Mouse (Mus musculus): ENCODE measurements around the gene Nnmt. TPM values are rescaled to one million over a fixed set of nuclear protein-coding genes. Genes with fewer than 3 reads are reported as not detected.
A peak's percentile ranks its signal among the peaks of the same experiment; 100 is the strongest.

Gene Nnmt
- 12.8 and 18.0 TPM in 2 replicates for polyA plus RNA-seq (2014; fragmentation: Nextera tagmentation; extraction: Ambion mirVana)

- 18% methylated on average over 8 of the region's 8 CpGs for WGBS
- Histone ChIP-seq H3K9me3 (ENCODE audit: control insufficient read depth, low read length) (no peaks in the 10 kb centered on the region), H3K4me2 (ENCODE audit: low read depth, low read length) (no peak within 1 kb of the TSS), H3K4me1 (ENCODE audit: control insufficient read depth, insufficient read depth, low read length) (no peaks in the 10 kb centered on the region), H3K27me3 (replicated peaks; ENCODE audit: control insufficient read depth, insufficient read depth, low read length) (no peaks in the 10 kb centered on the region; the same call in 1 of the 2 replicates), H3K27ac (replicated peaks; ENCODE audit: low read depth, low read length) (0 out of 2 replicates have a peak within 1 kb of the TSS, but pooled peaks have one; percentile 3), H3K4me3 (ENCODE audit: low read depth, low read length) (no peak within 1 kb of the TSS), H3K36me3 (ENCODE audit: control insufficient read depth, insufficient read depth, low read length) (no peaks in the 10 kb centered on the region), H3K9ac (ENCODE audit: low read depth, low read length) (no peak within 1 kb of the TSS)
- ATAC-seq (ENCODE audit: low read depth): no peak; the same call in 1 of the 2 replicates
- peak; percentile 65 for DNase-seq (ENCODE audit: low spot score)
Measured at GRCm38 (mm10) chr9:48604939-48605598, at the start of gene Nnmt. Gene Nnmt (minus strand): TSS chr9:48605153.

GRCm38 (mm10) chr9:48654730-48655129 lies 49.8 kb upstream of the Nnmt start:
- Histone ChIP-seq H3K4me3 (ENCODE audit: low read depth, low read length) (no peak overlapping the region), H3K4me1 (ENCODE audit: control insufficient read depth, insufficient read depth, low read length) (no peaks in the 10 kb centered on the region), H3K9ac (ENCODE audit: low read depth, low read length) (no peak overlapping the region), H3K27me3 (replicated peaks; ENCODE audit: control insufficient read depth, insufficient read depth, low read length) (0 out of 2 replicates have a peak, but pooled peaks cover 3% of the 10 kb centered on the region), H3K27ac (replicated peaks; ENCODE audit: low read depth, low read length) (no peak overlapping the region), H3K4me2 (ENCODE audit: low read depth, low read length) (no peak overlapping the region), H3K36me3 (ENCODE audit: control insufficient read depth, insufficient read depth, low read length) (no peaks in the 10 kb centered on the region), H3K9me3 (ENCODE audit: control insufficient read depth, low read length) (0 out of 2 replicates have a peak, but pooled peaks cover 5% of the 10 kb centered on the region)
- 14% methylated on average over 8 of the region's 8 CpGs for WGBS
- ATAC-seq (ENCODE audit: low read depth) (no peak), DNase-seq (ENCODE audit: low spot score) (no peak)

- Histone ChIP-seq H3K27me3 (replicated peaks; ENCODE audit: control insufficient read depth, insufficient read depth, low read length) (peaks cover 4% of the 10 kb centered on the region; the same call in 1 of the 2 replicates), H3K9ac (ENCODE audit: low read depth, low read length) (no peak overlapping the region), H3K4me3 (ENCODE audit: low read depth, low read length) (no peak overlapping the region), H3K27ac (replicated peaks; ENCODE audit: low read depth, low read length) (no peak overlapping the region), H3K36me3 (ENCODE audit: control insufficient read depth, insufficient read depth, low read length) (no peaks in the 10 kb centered on the region), H3K4me1 (ENCODE audit: control insufficient read depth, insufficient read depth, low read length) (peaks cover 5% of the 10 kb centered on the region; the same call in 1 of the 2 replicates), H3K9me3 (ENCODE audit: control insufficient read depth, low read length) (no peaks in the 10 kb centered on the region), H3K4me2 (ENCODE audit: low read depth, low read length) (no peak overlapping the region)
- 43% methylated on average over 7 of the region's 7 CpGs for WGBS
- ATAC-seq (ENCODE audit: low read depth): no peak
- DNase-seq (ENCODE audit: low spot score): no peak
Measured at GRCm38 (mm10) chr9:48653399-48654070, 48.6 kb upstream of the Nnmt start.

- 46% methylated on average over 4 of the region's 4 CpGs for WGBS
- Histone ChIP-seq H3K27me3 (replicated peaks; ENCODE audit: control insufficient read depth, insufficient read depth, low read length) (peaks cover 14% of the 10 kb centered on the region; the same call in 1 of the 2 replicates), H3K9ac (ENCODE audit: low read depth, low read length) (no peak overlapping the region), H3K27ac (replicated peaks; ENCODE audit: low read depth, low read length) (no peak overlapping the region), H3K4me3 (ENCODE audit: low read depth, low read length) (no peak overlapping the region), H3K4me1 (ENCODE audit: control insufficient read depth, insufficient read depth, low read length) (peaks cover 5% of the 10 kb centered on the region; the same call in 1 of the 2 replicates), H3K9me3 (ENCODE audit: control insufficient read depth, low read length) (no peaks in the 10 kb centered on the region), H3K36me3 (ENCODE audit: control insufficient read depth, insufficient read depth, low read length) (no peaks in the 10 kb centered on the region), H3K4me2 (ENCODE audit: low read depth, low read length) (no peak overlapping the region)
- ATAC-seq (ENCODE audit: low read depth): no peak
- DNase-seq (ENCODE audit: low spot score): no peak
Measured at GRCm38 (mm10) chr9:48652026-48652425, 47.1 kb upstream of the Nnmt start.

GRCm38 (mm10) chr9:48650846-48651245 lies 45.9 kb upstream of the Nnmt start:
- Histone ChIP-seq H3K36me3 (ENCODE audit: control insufficient read depth, insufficient read depth, low read length) (no peaks in the 10 kb centered on the region), H3K4me3 (ENCODE audit: low read depth, low read length) (no peak overlapping the region), H3K9me3 (ENCODE audit: control insufficient read depth, low read length) (no peaks in the 10 kb centered on the region), H3K4me1 (ENCODE audit: control insufficient read depth, insufficient read depth, low read length) (peaks cover 5% of the 10 kb centered on the region; the same call in 1 of the 2 replicates), H3K4me2 (ENCODE audit: low read depth, low read length) (no peak overlapping the region), H3K27ac (replicated peaks; ENCODE audit: low read depth, low read length) (no peak overlapping the region), H3K9ac (ENCODE audit: low read depth, low read length) (no peak overlapping the region), H3K27me3 (replicated peaks; ENCODE audit: control insufficient read depth, insufficient read depth, low read length) (peaks cover 14% of the 10 kb centered on the region; the same call in 1 of the 2 replicates)
- no peak for DNase-seq (ENCODE audit: low spot score)
- no peak for ATAC-seq (ENCODE audit: low read depth)
- 79% methylated on average over 2 of the region's 2 CpGs for WGBS

- Histone ChIP-seq H3K27me3 (replicated peaks; ENCODE audit: control insufficient read depth, insufficient read depth, low read length) (peaks cover 14% of the 10 kb centered on the region; the same call in 1 of the 2 replicates), H3K4me2 (ENCODE audit: low read depth, low read length) (peak overlapping the region; percentile 54), H3K9ac (ENCODE audit: low read depth, low read length) (no peak overlapping the region), H3K27ac (replicated peaks; ENCODE audit: low read depth, low read length) (no peak overlapping the region), H3K9me3 (ENCODE audit: control insufficient read depth, low read length) (no peaks in the 10 kb centered on the region), H3K4me1 (ENCODE audit: control insufficient read depth, insufficient read depth, low read length) (peaks cover 5% of the 10 kb centered on the region; the same call in 1 of the 2 replicates), H3K36me3 (ENCODE audit: control insufficient read depth, insufficient read depth, low read length) (no peaks in the 10 kb centered on the region), H3K4me3 (ENCODE audit: low read depth, low read length) (peak overlapping the region; percentile 28; the same call in 1 of the 2 replicates)
- DNase-seq (ENCODE audit: low spot score) (no peak), ATAC-seq (ENCODE audit: low read depth) (no peak)
- 38% methylated on average over 15 of the region's 17 CpGs for WGBS
Measured at GRCm38 (mm10) chr9:48649851-48650685, 45.1 kb upstream of the Nnmt start.

- 2% methylated on average over 18 of the region's 22 CpGs for WGBS
- ATAC-seq (ENCODE audit: low read depth): peak; percentile 64; the same call in 1 of the 2 replicates
- Histone ChIP-seq H3K9me3 (ENCODE audit: control insufficient read depth, low read length) (peaks cover 3% of the 10 kb centered on the region; the same call in 1 of the 2 replicates), H3K27ac (replicated peaks; ENCODE audit: low read depth, low read length) (no peak overlapping the region), H3K4me3 (ENCODE audit: low read depth, low read length) (peak overlapping the region; percentile 28), H3K9ac (ENCODE audit: low read depth, low read length) (peak overlapping the region; percentile 34; the same call in 1 of the 2 replicates), H3K27me3 (replicated peaks; ENCODE audit: control insufficient read depth, insufficient read depth, low read length) (peaks cover 14% of the 10 kb centered on the region; the same call in 1 of the 2 replicates), H3K4me2 (ENCODE audit: low read depth, low read length) (peak overlapping the region; percentile 54), H3K36me3 (ENCODE audit: control insufficient read depth, insufficient read depth, low read length) (no peaks in the 10 kb centered on the region), H3K4me1 (ENCODE audit: control insufficient read depth, insufficient read depth, low read length) (peaks cover 5% of the 10 kb centered on the region; the same call in 1 of the 2 replicates)
- DNase-seq (ENCODE audit: low spot score): peak; percentile 60
Measured at GRCm38 (mm10) chr9:48649098-48649766, 44.3 kb upstream of the Nnmt start.

Measured in embryonic facial prominence, embryonic 14.5 days (tissue).